Mouse (Mus musculus): ENCODE measurements around the gene Fhl4. TPM values are rescaled to one million over a fixed set of nuclear protein-coding genes. Genes with fewer than 3 reads are reported as not detected.

The Fhl4 gene
- polyA plus RNA-seq, 1 experiment from 2014 or later: 0.57 TPM

DNA sequence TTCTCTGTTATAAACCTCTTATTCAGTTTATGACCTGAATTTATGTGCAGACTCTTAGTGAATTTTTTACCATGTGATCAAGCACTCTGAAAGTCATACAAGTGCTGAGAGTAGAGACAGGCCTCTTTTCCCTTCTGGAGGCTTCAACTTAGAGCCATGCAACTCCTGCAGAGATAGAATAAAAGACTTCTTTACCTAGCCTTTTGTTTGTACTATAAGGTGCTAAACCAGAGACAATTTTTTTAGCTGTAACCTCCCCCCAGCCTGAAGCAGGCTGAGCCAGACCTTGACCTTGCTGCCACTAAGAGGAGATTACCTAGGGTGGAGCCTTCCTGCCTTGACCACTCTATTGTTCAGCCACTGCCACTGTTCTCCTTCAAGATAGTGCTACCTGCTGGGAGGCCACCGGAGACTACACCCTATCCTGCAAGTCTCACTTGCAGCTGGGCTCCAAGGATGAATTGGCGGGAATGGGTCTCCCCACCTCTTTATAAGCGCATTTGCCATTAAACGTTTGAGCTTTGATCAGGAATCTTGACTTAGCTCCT lies 30.6 kb downstream of the Fhl4 start:
- ATAC-seq (no peak), DNase-seq (ENCODE audit: low spot score) (no peak)
- H3K27me3 ChIP-seq (replicated peaks; ENCODE audit: insufficient read depth, low read length): no peaks in the 10 kb centered on the region
- TF ChIP-seq EP300 (IDR thresholded peaks at IDR 0.05): no peak
- no peak for TF ChIP-seq CTCF (IDR thresholded peaks at IDR 0.05)
- no peak overlapping the region for H3K9ac ChIP-seq (replicated peaks; ENCODE audit: low read depth)
- WGBS: 51% methylated on average over 4 of the region's 4 CpGs
- no peak overlapping the region for H3K4me2 ChIP-seq (replicated peaks; ENCODE audit: low read depth, low read length)
- no peaks in the 10 kb centered on the region for H3K4me1 ChIP-seq (ENCODE audit: insufficient read depth, low read depth, low read length)
- no peaks in the 10 kb centered on the region for H3K36me3 ChIP-seq (ENCODE audit: insufficient read depth, low read length)
- no peaks in the 10 kb centered on the region for H3K9me3 ChIP-seq (ENCODE audit: low read length)
- no peak overlapping the region for H3K27ac ChIP-seq (ENCODE audit: low read length)
- H3K4me3 ChIP-seq (ENCODE audit: low read depth, low read length): no peak overlapping the region

- Histone ChIP-seq H3K4me3 (ENCODE audit: low read depth, low read length) (no peak overlapping the region), H3K9ac (replicated peaks; ENCODE audit: low read depth) (no peak overlapping the region), H3K27me3 (replicated peaks; ENCODE audit: insufficient read depth, low read length) (no peaks in the 10 kb centered on the region), H3K27ac (ENCODE audit: low read length) (no peak overlapping the region), H3K36me3 (ENCODE audit: insufficient read depth, low read length) (no peaks in the 10 kb centered on the region), H3K9me3 (ENCODE audit: low read length) (no peaks in the 10 kb centered on the region), H3K4me2 (replicated peaks; ENCODE audit: low read depth, low read length) (no peak overlapping the region), H3K4me1 (ENCODE audit: insufficient read depth, low read depth, low read length) (no peaks in the 10 kb centered on the region)
- ATAC-seq: no peak
- WGBS: 72% methylated on average over 2 of the region's 2 CpGs
- DNase-seq (ENCODE audit: low spot score): no peak
- TF ChIP-seq CTCF (IDR thresholded peaks at IDR 0.05) (no peak), EP300 (IDR thresholded peaks at IDR 0.05) (no peak)
These were observed 47.4 kb downstream of the Fhl4 start for GRCm38 (mm10) chr10:85054876-85055275.

DNA sequence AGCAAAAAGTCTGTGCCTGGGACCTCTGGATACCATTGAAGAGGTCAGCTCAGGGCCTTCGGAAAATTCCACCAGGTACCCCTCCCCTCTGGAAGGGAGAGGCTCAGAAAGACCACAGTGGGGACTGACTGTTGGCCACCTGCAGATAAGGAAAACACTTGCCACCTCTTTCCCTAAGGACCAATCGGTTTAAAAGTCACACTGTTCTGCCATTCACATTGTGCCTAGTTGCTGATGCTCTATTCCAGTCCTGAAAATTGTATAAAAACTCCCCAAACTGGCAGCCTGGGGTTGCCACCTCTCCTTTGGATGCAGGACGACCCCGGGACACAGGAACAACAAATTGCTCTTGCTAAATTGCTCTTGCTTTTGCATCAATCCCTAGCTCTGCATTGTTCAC lies 49.8 kb downstream of the Fhl4 start:
- Histone ChIP-seq H3K9ac (replicated peaks; ENCODE audit: low read depth) (no peak overlapping the region), H3K4me2 (replicated peaks; ENCODE audit: low read depth, low read length) (no peak overlapping the region), H3K36me3 (ENCODE audit: insufficient read depth, low read length) (no peaks in the 10 kb centered on the region), H3K27ac (ENCODE audit: low read length) (no peak overlapping the region), H3K4me3 (ENCODE audit: low read depth, low read length) (no peak overlapping the region), H3K27me3 (replicated peaks; ENCODE audit: insufficient read depth, low read length) (no peaks in the 10 kb centered on the region), H3K4me1 (ENCODE audit: insufficient read depth, low read depth, low read length) (no peaks in the 10 kb centered on the region), H3K9me3 (ENCODE audit: low read length) (no peaks in the 10 kb centered on the region)
- TF ChIP-seq EP300 (IDR thresholded peaks at IDR 0.05): no peak
- no peak for TF ChIP-seq CTCF (IDR thresholded peaks at IDR 0.05)
- ATAC-seq: no peak
- no peak for DNase-seq (ENCODE audit: low spot score)
- 40% methylated on average over 4 of the region's 4 CpGs for WGBS

GRCm38 (mm10) chr10:85050668-85051208 lies 51.6 kb downstream of the Fhl4 start:
- H3K27me3 ChIP-seq (replicated peaks; ENCODE audit: insufficient read depth, low read length): no peaks in the 10 kb centered on the region
- no peaks in the 10 kb centered on the region for H3K9me3 ChIP-seq (ENCODE audit: low read length)
- H3K4me1 ChIP-seq (ENCODE audit: insufficient read depth, low read depth, low read length): no peaks in the 10 kb centered on the region
- no peak overlapping the region for H3K9ac ChIP-seq (replicated peaks; ENCODE audit: low read depth)
- H3K36me3 ChIP-seq (ENCODE audit: insufficient read depth, low read length): no peaks in the 10 kb centered on the region
- TF ChIP-seq EP300 (IDR thresholded peaks at IDR 0.05) (no peak), CTCF (IDR thresholded peaks at IDR 0.05) (no peak)
- ATAC-seq (no peak), DNase-seq (ENCODE audit: low spot score) (no peak)
- no peak overlapping the region for H3K27ac ChIP-seq (ENCODE audit: low read length)
- 56% methylated on average over 4 of the region's 4 CpGs for WGBS
- no peak overlapping the region for H3K4me3 ChIP-seq (ENCODE audit: low read depth, low read length)
- no peak overlapping the region for H3K4me2 ChIP-seq (replicated peaks; ENCODE audit: low read depth, low read length)

DNA sequence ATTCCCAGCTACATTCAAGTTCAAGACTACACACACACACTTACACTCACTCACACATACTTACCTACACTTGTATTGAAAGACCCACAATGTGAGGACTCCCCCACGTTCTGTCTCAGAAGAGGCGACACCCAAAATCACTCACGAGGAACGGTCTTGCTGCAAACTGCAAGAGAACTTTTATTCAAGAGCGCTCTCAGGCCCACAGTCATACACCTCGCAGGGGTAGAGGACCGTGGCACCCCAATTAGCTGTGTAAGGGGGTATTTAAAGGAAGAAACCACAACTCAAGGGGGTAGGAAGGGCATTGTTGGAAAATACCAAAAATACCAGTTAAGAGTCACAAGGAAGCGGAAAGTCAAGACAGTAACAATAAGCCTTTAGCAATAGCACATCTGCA lies 54.3 kb downstream of the Fhl4 start:
- Histone ChIP-seq H3K4me3 (ENCODE audit: low read depth, low read length) (no peak overlapping the region), H3K9me3 (ENCODE audit: low read length) (no peaks in the 10 kb centered on the region), H3K27me3 (replicated peaks; ENCODE audit: insufficient read depth, low read length) (no peaks in the 10 kb centered on the region), H3K9ac (replicated peaks; ENCODE audit: low read depth) (no peak overlapping the region), H3K27ac (ENCODE audit: low read length) (no peak overlapping the region), H3K36me3 (ENCODE audit: insufficient read depth, low read length) (no peaks in the 10 kb centered on the region), H3K4me1 (ENCODE audit: insufficient read depth, low read depth, low read length) (no peaks in the 10 kb centered on the region), H3K4me2 (replicated peaks; ENCODE audit: low read depth, low read length) (no peak overlapping the region)
- 94% methylated on average over 8 of the region's 8 CpGs for WGBS
- ATAC-seq: no peak
- DNase-seq (ENCODE audit: low spot score): no peak
- no peak for TF ChIP-seq EP300 (IDR thresholded peaks at IDR 0.05)
- no peak for TF ChIP-seq CTCF (IDR thresholded peaks at IDR 0.05)

DNA sequence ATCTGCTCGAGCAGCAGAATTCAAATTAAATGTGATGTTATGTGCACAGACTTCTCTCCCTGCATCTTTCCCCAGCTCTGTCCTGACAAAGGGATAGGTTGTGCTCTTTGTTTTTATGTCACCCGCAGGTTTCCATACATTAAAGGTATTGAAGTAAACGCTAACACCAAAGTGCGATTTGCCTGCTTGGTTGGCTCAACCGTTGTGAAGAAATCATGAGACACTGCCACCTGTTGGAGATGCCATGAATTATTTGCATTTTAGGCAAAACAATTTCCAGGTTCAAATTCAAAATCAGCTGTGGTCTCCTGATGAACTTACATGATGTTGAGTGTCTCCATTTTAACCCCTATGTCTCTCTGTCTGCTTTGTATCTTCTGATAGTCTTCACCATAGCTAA lies 55.7 kb downstream of the Fhl4 start:
- H3K4me3 ChIP-seq (ENCODE audit: low read depth, low read length): no peak overlapping the region
- ATAC-seq (no peak), DNase-seq (ENCODE audit: low spot score) (peak; percentile 44)
- H3K27ac ChIP-seq (ENCODE audit: low read length): no peak overlapping the region
- 31% methylated on average over 5 of the region's 5 CpGs for WGBS
- no peak overlapping the region for H3K9ac ChIP-seq (replicated peaks; ENCODE audit: low read depth)
- H3K4me2 ChIP-seq (replicated peaks; ENCODE audit: low read depth, low read length): no peak overlapping the region
- H3K9me3 ChIP-seq (ENCODE audit: low read length): no peaks in the 10 kb centered on the region
- H3K27me3 ChIP-seq (replicated peaks; ENCODE audit: insufficient read depth, low read length): no peaks in the 10 kb centered on the region
- TF ChIP-seq CTCF (IDR thresholded peaks at IDR 0.05) (peak; percentile 78), EP300 (IDR thresholded peaks at IDR 0.05) (no peak)
- no peaks in the 10 kb centered on the region for H3K36me3 ChIP-seq (ENCODE audit: insufficient read depth, low read length)
- no peaks in the 10 kb centered on the region for H3K4me1 ChIP-seq (ENCODE audit: insufficient read depth, low read depth, low read length)

Other genes with a start within 250 kb of the Fhl4 start
- 9.6 and 12.7 TPM in 2 replicates for gene Ric8b, start 184.9 kb downstream of the Fhl4 start, polyA plus RNA-seq (2015; fragmentation: Nextera tagmentation; extraction: Ambion mirVana)
- gene Tmem263, start 132 bp upstream of the Fhl4 start, polyA plus RNA-seq (2015; fragmentation: Nextera tagmentation; extraction: Ambion mirVana): 30.3 and 33.4 TPM in 2 replicates
- gene Mterf2, start 25.5 kb upstream of the Fhl4 start, polyA plus RNA-seq (2015; fragmentation: Nextera tagmentation; extraction: Ambion mirVana): 7.2 and 7.3 TPM in 2 replicates
- gene Cry1, start 82.6 kb upstream of the Fhl4 start, polyA plus RNA-seq (2015; fragmentation: Nextera tagmentation; extraction: Ambion mirVana): 28.8 and 29.4 TPM in 2 replicates